Mouse (Mus musculus) adrenal gland, postnatal 36 days (tissue): ENCODE measurements around the gene Fzd10. TPM values are rescaled to one million over a fixed set of nuclear protein-coding genes. Genes with fewer than 3 reads are reported as not detected.
A peak's percentile ranks its signal among the peaks of the same experiment; 100 is the strongest.

ENCODE experiments used
- DNase-seq, 2 experiments: peaks; one replicate each; pipeline ENCODE4 v3.0.0; 2021; ENCODE audit warnings: mixed read lengths in 1 of 2
- total RNA-seq, 2 experiments: library from RNA; stranded (reverse); gene quantifications; 2 replicates each; pipeline ENCODE4 v1.2.3; 2021

Gene Fzd10
- total RNA-seq, 2 experiments from 2014 or later = 0.86 to 0.92 TPM

- DNase-seq = peak; percentile 44 to 52
Observed at GRCm38 (mm10) chr5:128601036-128602019, 684 bp downstream of the Fzd10 start.

- no peak for DNase-seq
Observed at GRCm38 (mm10) chr5:128603693-128604092, 3.0 kb downstream of the Fzd10 start.

- DNase-seq = no peak
Observed at GRCm38 (mm10) chr5:128606596-128606995, 6.0 kb downstream of the Fzd10 start.

- DNase-seq = no peak
Observed at GRCm38 (mm10) chr5:128609091-128609490, 8.4 kb downstream of the Fzd10 start.

GRCm38 (mm10) chr5:128617621-128618020 lies 17.0 kb downstream of the Fzd10 start:
- no peak for DNase-seq

- DNase-seq = no peak
Observed at GRCm38 (mm10) chr5:128619987-128620386, 19.3 kb downstream of the Fzd10 start.

- no peak for DNase-seq
Observed at GRCm38 (mm10) chr5:128620408-128620807, 19.8 kb downstream of the Fzd10 start.

GRCm38 (mm10) chr5:128627763-128628162 lies 27.1 kb downstream of the Fzd10 start:
- DNase-seq = no peak

GRCm38 (mm10) chr5:128636648-128637047 lies 36.0 kb downstream of the Fzd10 start:
- no peak for DNase-seq

- no peak for DNase-seq
Observed at GRCm38 (mm10) chr5:128637071-128638015, 36.7 kb downstream of the Fzd10 start.

- DNase-seq = no peak
Observed at GRCm38 (mm10) chr5:128638716-128639115, 38.1 kb downstream of the Fzd10 start.

GRCm38 (mm10) chr5:128643065-128643464 lies 42.4 kb downstream of the Fzd10 start:
- DNase-seq = no peak

GRCm38 (mm10) chr5:128645720-128646119 lies 45.1 kb downstream of the Fzd10 start:
- no peak for DNase-seq

GRCm38 (mm10) chr5:128646286-128646685 lies 45.6 kb downstream of the Fzd10 start:
- no peak for DNase-seq

- DNase-seq = no peak
Observed at GRCm38 (mm10) chr5:128647221-128647730, 46.6 kb downstream of the Fzd10 start.

- no peak for DNase-seq
Observed at GRCm38 (mm10) chr5:128649336-128649897, 48.8 kb downstream of the Fzd10 start.

Other genes starting within 250 kb of the Fzd10 start
- under 1 TPM in 1 of 2 experiments, not detected in 1; 0.13 TPM for gene Tmem132d, start 167.8 kb upstream of the Fzd10 start, total RNA-seq
- gene Piwil1, start 101.7 kb downstream of the Fzd10 start, total RNA-seq = not detected